Mouse (Mus musculus): Measurements from ENCODE around the gene Gm5849.
"Not testable (repeated sequence)": the region's sequence is repeated elsewhere in the genome, so short reads cannot be mapped to it uniquely, and the experiment has no call there.

The Gm5849 gene

DNA sequence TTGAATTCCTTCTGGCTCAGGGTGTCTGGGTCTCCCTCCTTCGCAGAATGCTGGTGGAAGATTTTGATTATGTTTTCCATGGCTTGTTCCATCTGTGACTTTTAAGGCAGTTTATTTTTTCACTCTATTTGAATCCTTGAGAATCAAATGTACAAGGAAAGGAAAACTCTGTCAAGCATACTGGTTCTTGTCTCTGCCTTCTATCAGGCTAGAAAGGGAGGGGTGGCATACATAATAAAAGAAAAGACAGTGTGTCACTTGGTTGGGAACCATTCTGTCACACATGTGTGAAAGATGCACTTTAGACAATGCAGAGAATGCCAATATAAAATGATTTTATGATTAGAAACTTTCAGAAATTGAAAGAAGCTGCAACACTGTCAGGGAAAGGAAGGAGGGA is at the start of gene Gm5849:
Gene Gm5849, minus strand, starts transcription at position 101 of the 400 bp plus-strand sequence.
- DNase-seq: not testable (repeated sequence)

DNA sequence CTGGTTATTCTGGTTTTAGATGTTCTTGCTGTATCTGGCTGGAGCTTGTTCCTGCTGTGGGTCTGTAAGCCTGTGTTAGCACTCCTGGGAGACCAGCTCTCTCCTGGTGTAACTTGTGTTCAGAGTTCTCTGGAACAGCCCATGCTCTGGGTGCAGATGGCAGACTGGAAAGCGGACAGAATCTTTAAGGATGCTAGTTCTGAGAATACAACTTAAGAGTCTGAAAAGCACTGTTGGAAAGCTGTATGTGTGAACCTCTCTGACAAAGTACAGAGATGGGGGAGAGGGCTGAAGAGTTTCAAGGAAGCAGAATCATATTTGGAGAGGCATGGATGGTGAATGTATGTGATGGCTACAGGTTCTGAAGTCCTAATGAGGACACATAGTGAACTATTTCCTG is 28.0 kb downstream of the Gm5849 start:
- DNase-seq: no peak

- DNase-seq: no peak
Measured at GRCm38 (mm10) chr3:90726606-90727005, 51.1 kb downstream of the Gm5849 start, which contains the start of gene Pglyrp4. Gene Pglyrp4 (plus strand): TSS chr3:90726906.
